Mouse (Mus musculus) left cerebral cortex, adult 8-10 months (tissue): ENCODE results near the gene Elmo2. TPM values are rescaled to one million over a fixed set of nuclear protein-coding genes. Genes with fewer than 3 reads are reported as not detected.

Source experiments
- DNase-seq, 2 experiments: peaks; one replicate each; pipeline ENCODE4 v3.0.0; 2022; ENCODE audit warnings: low spot score in 2 of 2
- total RNA-seq, 4 experiments: library from RNA; stranded (reverse); gene quantifications; 2 replicates each; pipeline ENCODE4 v1.2.4; 2022

Gene Elmo2
- total RNA-seq, 4 experiments from 2014 or later = 127 to 150 (median 134) TPM

DNA sequence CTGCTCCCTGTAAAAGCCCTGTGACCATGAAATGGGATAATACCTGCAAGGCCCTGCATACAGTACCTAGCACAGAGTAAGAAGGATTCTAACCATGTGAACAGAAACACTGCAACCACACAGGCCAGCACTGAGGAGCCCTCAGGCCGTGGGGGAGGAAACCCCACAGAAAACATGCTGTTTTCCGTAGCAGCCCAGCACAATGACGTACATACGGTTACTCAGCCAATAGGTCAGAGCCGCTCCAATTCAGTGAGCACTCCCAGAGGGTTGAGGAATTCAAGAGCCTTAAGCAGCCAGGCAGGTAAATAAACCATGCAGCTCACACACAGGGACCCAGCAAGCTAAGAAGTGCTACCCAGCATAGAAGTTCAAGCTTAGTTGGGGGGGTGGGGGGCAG lies 2.4 kb downstream of the Elmo2 start:
- DNase-seq = no peak

DNA sequence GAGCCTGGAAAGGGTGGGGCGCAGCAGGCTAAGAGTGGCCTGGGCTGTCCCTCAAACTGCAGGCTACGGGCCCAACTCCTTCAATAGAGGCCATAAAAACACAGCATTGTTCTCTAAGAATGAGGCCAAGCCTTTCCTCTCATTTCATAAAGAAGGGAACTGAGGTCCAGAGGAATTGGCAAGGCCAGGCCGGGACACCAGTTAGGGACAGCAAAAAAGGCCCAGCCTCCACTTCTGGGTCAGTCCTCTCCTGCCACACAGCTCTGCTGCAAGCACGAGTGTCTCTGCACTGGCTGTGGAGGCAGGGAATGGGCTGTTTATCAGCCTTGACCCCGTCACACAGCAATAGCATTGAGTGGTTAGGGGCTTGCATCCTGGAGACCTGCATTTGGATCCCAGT lies 2.8 kb downstream of the Elmo2 start:
- peak in 1 of 2 experiments; percentile 60 for DNase-seq

DNA sequence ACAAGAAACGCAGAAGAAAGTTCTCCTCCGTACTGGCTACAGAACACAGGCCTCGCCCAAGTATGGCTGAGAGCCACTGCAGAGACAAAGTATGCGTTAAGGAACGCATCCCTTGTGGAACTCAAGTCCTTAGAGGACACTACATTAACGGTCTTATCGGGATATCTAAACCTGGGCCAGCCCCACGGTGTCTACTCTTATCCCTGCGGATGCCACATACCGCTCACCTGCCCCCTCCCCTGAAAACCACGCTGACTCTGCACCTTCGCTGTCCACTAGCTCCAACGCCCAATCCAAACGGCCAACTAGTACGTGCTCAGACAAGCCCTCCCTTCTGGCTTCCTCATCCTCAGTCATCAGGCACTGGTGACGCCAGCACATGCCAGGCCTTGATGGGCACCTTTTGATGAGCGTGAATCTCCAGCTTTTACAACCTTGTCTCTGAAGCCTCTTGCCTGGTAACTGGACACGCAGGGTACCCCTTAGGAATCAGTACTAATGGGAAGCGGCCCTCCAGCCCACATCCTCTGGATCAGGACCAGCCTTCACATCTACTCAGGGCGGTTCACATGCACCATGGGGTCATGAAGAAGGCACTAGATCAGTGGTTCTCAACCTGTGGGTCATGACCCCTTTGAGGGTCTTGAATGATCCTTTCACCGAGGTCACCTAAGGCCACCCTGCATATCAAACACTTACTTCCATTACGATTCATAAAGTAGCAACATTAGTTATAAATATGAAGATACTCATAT lies 4.1 kb downstream of the Elmo2 start:
- no peak for DNase-seq

DNA sequence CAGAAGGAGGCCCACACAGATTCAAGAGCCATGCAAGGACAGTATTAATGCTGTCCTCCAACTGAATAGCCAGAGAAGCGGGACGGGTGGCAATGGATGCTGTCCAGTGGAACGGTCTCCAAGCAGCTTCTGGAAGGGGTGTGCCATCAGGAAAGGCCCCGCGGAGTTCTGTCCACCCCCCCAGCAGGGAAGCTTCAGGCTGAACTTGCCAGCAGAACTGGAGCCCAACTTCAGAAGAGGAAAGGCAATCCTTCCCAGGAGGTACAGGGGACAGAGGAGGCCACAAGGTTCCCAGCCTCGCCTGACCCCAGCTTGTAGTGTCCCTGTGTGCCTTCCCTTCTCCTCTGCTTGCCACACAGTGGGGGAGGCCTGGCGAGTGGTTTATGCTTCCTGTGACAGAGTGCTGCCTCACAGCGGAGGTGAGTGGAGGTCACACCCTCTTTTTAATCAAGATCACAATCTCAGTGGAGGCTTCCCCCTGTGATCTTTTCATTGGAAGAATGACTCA lies 4.8 kb downstream of the Elmo2 start:
- DNase-seq = peak in 1 of 2 experiments; percentile 50

DNA sequence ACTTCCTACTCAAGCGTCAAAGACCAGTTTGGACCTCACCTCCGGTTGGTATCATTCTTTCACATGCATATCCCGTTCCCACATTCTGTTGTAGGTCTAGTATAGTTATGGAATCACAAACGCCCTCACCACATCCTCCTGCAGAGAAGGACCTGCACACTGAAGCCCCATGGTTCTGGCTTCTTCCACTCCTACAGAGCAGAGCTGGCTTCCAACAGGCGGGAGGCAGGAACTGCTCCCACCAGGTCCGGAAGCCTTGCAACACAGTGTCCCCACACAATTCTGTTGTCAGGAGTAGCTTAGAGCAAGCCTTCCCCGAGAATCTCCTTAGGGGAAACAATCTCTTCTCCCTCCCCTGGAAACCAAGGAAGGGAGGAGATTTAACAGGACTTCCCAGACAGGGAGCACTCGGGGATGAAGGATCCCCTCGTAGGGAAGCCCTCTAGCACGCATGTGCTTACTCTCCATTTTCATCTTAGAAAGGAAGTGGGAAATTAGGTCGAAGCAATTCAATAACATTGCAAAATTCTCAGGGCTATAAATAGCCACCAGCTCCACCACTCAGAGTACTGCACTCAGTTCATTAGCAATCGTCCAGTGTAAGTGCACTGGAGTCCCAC lies 5.6 kb downstream of the Elmo2 start:
- peak in 1 of 2 experiments; percentile 54 for DNase-seq

DNA sequence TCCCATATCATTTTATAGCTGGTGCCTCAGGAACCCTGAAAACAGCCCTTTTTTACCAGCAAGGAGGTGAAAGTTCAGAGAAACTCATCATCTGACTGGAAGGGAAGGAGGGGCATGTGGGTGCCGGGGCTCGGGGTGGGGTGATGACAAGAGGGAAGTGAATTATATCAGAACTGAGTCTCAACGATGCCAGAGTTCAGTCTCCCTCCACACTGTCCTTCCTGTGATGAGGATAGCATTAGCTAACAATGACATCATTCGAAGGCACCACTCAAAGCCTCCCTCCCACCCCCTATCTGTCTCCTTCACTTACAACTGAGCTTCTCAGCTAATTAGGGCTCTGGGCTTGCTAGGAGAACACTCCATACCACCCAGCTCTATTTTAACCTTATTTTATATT lies 6.8 kb downstream of the Elmo2 start:
- DNase-seq = no peak

DNA sequence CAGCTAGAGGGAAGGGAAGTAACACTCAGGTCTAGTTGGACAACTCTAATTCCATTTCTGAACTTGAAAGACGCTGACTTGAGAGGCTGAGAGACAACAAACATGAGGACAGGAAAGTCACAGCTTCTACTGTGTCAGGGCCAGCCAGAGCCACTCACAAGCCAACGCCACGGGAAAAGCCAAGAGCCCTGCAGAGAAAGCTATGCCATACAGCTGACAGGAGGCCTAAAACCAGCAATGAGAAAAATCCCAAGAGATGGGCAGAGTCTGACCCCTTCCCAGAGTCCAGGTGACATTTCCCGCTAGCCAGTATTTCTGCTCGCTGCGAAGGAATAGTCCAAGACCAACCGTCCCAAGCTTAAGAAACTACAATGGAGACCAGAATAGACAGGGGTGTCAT lies 7.3 kb downstream of the Elmo2 start:
- DNase-seq = no peak

DNA sequence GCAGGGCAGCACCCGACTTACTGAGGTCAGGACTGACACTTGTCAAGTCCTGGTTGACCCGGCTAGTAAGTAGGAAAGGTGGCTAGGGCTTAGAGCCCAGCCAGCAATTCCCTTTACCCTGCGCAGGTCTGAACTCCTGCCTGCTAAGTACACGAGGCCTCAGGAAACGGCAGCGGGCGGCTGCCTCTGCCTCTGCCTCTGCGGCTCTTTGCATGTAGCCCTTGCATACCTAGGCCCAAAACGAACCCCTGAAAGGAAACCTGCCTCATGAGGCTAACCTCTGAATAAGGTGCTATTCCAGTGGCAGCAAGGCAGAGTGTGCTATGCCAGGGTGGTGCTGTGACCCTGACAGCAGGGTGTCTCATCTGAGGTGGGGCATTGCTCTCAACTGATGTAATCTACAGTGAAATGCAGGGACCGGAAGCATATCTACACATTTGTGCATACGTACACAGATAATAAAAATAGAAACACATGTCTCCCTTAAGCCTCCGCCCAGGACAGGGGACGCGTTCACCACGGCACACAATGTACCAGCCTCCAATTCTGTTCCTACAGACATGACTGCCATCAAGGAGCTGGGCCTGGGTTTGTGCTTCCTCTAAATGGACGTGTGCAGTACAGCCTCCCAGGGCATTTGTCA lies 8.5 kb downstream of the Elmo2 start:
- no peak for DNase-seq

DNA sequence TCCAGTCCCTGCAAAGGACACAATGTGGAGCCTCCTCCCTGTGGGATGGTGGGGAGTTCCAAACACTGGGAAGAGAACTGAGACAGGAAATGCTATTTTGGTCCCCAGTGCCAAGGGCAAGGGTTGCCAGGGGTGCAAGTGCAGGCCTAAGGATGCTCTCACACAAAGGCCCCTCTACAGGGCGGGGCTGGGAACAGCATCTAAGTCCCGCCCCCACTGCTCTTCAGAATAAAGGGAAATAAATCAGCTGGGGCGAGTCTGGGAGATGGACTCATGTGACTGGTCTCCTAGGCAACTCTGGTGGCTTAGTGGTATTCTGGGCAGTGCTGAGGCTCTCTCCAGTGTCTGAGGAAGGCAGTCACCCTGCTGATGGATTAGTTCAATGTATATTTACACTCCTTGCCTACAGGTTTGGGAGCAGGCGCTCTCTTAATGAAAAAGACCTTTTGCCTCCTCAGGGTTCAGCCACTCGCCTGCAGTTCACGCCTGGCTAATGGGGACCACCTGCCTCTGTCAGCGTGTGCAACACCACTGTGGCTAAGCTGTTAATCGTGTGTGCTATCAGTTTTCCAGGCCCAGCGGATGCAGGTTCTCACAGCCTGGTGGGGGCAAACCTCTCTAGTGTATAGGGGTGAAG lies 9.3 kb downstream of the Elmo2 start:
- DNase-seq = peak in 1 of 2 experiments; percentile 85

DNA sequence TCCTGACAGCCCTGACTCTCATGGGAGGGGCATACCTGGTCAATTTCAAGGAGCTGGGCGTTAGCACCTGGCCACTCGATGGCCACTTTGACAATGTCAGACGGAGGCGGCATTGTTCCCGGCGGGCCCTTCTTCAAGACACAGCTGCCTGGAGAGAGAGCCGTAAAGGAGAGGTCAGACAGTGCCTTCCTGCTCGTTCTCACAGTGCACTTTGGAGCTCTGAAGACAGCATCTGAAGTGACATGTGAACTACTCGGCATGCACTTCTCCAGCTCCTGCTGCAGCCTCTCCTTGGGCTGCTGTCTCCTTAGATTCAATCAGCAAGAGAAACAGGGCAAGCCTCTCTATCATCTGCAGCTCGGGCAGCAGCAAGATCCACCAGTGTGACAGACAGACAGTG lies 10.1 kb downstream of the Elmo2 start:
- no peak for DNase-seq

DNA sequence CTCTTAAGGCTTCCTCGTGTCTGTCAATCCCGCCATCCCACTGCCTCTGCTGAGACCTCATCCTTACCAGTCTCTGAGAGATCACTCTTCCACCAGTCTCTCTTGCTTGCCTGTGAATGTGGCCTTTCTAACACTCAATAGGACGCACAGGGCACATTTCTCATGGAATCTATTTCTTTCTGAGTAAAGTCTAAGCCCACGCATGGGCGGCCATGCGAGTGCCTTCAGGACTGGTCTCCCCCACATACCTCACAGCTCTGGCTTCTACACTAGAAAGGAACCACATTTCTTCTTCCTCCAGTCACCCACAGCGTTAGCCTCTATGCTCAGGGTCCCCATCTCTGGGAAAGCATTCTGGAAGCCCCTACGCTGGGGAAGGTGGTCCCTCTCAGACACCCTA lies 12.1 kb downstream of the Elmo2 start:
- no peak for DNase-seq

DNA sequence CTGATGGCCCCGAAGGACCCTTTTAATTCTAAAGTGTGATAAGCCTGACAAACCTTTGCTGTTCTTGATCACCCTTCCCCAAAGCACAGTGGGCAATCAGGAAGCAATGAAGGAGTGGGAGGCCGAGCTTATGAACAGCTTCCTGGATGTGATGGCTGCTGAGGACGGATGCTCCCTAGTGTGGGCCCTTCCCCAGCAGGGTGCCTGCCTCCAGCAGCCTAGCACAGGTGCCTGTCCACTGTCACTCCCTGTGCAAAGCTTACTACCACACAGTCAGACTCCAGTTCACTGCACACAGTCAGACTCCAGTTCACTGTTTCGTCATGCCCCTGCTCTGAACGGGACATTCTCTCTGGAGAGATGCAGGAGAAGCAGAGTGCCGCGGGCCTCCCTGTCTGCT lies 13.9 kb downstream of the Elmo2 start:
- DNase-seq = no peak

DNA sequence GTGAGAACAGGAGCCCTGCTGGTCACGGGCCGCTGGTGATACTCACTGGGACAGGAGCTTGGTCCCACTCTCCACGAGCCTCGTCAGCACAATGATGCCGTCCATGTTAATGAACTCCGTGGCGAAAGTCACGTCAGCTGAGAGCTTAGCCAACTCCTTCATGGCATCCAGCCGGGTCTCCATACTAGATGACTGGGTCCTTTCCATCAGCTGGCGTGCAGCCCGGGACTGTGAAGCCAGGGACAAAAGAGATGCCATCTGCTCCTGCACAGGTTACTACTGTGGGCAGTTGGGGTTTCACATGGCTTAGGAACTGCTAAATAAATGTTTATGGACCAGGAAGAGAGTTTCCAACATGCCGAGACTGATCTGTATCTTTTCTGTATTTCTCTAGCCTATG lies 14.7 kb downstream of the Elmo2 start:
- DNase-seq = no peak

DNA sequence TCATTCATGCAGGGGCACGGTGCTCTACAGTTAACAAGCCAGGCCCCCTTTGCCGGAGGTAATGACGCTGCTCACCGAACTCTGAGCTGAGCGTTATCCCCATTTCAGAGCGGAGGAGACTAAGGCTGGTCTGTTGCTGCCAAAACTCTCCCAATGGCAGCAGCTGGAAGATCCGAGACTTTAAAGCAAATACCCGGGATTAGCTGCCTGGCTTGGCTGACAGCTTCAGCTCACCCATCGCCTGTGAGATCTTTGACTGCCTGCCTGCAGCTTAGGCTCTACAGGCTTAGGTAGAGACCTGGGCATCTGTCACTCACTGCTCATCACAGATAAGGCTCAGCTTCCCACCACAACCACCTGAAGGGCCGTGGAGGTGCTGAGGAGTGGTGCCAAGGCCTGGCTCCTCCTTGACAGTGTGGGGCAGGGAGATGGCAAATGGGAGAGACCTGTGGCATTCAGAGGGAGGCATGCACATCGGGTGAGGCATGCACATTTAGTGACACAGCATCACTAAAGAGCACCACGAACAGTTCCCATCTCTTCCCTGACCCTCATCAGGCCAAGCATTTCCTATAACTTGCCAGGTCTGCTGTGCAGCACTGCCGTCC lies 15.4 kb downstream of the Elmo2 start:
- no peak for DNase-seq

DNA sequence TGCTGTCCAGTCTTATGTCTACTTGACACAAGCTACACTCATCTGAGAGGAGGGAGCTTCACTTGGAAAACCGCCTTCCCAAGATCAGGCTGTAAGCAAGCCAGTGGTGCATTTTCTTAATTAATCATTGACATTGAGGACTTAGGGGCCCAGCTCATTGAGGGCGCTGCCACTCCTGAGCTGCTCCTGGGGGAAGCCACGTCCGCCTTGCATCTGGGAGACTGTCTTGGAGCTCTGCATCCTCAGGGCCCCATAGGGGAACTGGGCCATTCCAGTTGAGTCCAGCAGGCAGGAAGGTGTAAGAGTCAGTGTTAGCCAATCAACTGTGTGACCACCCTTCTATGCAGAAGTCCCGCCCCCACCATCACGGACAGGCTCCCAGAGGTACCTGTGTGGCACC lies 18.5 kb downstream of the Elmo2 start:
- no peak for DNase-seq

DNA sequence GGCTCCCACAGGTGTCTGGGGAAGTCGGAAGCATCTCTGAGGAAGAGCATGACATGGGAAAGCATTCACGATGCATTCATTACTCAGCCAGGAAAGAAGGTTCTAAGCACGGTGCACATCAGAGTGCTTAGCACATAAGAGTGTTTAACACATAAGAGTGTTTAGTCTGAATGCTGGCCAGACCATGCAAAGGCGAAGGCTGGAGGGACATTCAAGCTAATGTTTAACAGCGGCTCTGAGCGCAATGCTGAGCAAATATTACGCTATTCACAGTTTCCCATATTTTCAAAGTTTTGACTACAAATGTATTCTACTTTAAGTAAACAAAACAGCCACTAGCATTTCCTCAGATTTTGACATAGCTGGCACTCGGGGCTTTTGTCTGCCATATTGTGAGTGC lies 20.8 kb downstream of the Elmo2 start:
- no peak for DNase-seq

DNA sequence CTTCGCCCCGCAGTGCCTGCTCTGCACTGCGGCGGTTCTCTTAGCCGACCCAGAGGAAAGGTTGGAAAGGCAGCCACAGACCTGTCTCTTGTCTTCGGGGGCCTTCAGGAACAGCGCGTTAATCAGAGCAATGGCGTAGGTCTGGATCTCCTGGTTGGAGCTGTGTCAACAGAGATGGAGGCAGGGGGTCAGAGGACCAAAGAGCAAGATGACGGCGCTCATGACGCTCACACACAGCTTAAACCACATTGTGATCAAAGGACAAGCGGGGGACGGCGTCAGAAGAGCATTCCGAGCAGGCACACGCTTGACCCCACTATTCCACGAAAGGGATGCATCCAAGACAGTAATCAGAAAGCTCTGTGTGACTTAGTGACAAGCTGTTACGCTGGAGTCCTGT lies 21.5 kb downstream of the Elmo2 start:
- no peak for DNase-seq

DNA sequence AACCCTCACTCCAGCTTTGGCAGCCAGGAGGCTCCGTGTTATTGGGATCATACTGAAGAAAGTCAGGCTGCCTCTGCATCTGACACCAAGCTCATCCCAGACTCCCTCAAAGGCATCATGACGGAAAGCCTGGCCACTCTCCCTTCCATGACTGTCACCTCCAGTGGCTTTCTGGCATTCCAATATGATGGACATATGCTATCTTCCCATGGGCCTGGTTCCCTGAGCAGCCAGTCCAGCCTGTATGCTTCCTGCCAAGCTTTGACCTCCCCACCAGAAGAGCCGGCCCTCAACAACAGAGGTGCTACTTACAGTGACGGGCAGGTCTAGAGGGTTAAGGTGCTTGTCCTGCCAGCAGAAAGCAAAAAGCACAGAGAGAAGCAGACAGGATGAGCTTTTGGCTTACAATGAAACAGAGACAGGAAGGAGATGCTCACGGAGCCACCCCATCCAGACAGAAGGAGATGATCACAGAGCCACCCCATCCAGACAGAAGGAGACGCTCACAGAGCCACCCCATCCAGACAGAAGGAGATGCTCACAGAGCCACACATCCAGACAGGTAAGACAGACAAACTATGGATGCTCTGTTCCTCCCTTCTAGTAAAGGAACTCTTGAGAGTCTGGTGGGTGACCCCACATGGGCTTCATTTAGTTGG lies 22.8 kb downstream of the Elmo2 start:
- DNase-seq = no peak

DNA sequence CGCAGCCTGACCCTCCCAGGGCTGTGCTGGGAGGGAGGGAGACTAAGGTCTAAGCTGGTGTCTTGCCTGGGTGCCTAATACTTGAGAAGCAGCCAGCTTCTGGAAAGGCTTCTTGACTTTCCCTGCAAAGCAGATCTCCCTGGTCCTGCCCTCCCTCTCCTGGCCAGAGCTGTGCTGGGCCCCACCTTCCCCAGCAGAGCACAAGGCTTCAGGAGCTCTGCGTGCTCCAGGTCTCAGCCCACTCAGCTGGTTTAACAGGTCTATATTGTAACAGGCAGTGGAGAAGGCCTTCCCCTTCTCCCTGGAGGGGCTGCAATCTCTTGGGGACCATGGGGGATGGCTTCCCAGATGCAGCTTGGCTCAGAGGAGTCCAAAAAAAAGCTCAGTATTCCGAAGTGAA lies 24.9 kb downstream of the Elmo2 start:
- no peak for DNase-seq

DNA sequence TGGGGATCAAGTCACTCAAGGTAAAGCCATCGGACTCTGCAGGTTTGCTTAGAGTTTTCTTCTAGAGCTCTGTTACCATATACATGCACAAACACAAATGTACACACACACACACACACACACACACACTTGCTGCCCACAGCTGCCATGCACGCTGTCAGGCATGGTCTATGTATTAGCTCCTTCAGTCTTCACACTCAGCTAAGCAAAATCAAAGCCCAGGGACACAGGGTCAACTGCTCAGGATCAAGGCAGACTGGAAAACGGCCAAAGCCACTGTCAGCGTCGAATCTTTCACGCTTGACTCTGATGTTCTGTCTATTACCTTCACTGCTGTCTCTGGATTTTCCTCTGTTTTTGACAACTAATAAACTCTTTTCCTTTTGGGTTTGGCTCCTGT lies 25.4 kb downstream of the Elmo2 start:
- DNase-seq = no peak

DNA sequence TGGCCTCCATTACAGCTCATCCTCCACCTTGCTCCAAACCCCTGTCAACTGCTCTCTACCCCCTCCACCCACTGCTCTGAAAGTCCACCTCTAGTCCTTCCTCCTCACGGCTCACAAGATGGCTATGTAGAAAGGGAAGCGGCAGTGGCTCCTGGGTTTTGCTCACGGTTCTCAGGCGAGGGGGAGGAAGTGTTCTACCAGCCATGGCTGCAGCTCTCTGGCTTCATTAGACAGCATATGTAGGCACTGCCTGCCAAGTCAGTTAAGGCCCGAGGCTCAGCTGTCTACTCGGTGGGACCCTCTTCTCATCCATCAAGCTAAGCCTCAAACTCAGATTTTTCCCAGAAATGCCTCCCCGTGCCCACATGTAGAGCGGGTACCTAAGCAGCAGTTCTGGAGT lies 25.9 kb downstream of the Elmo2 start:
- no peak for DNase-seq
